In genomic region chr2:92370375-92370774, GRCm38 (mm10) we compare ENCODE assay signal across 7 mouse cellular contexts. TPM values are rescaled to one million over a fixed set of nuclear protein-coding genes. Genes with fewer than 3 reads are reported as not detected.
A peak's percentile ranks its signal among the peaks of the same experiment; 100 is the strongest.
DNase-seq lines count a peak whose midpoint lies in the region; ATAC-seq lines count a peak whose summit lies in the region.

No protein-coding gene starts in this region.

- no peak for DNase-seq in lung, postnatal 36 days
- no peak for DNase-seq in intestine, embryonic 14.5 days (ENCODE audit: low spot score)
- DNase-seq in ovary, adult 18-20 months (ENCODE audit: low spot score), result no peak
- DNase-seq in urinary bladder, adult 2 months (ENCODE audit: low spot score), result no peak

- H3K4me3 ChIP-seq in lung, embryonic 15.5 days, result peak overlapping the region; percentile 44
- peak overlapping the region; percentile 54 for H3K4me3 ChIP-seq in embryonic facial prominence, embryonic 13.5 days
- peak overlapping the region; percentile 38 for H3K4me3 ChIP-seq in intestine, embryonic 14.5 days (ENCODE audit: low read depth, low read length)
- H3K4me3 ChIP-seq in neural tube, embryonic 14.5 days (ENCODE audit: low read depth, low read length), result peak overlapping the region; percentile 25

- peaks cover 44% of the 10 kb centered on the region for H3K4me1 ChIP-seq in lung, embryonic 15.5 days
- peaks cover 44% of the 10 kb centered on the region for H3K4me1 ChIP-seq in embryonic facial prominence, embryonic 13.5 days
- peaks cover 18% of the 10 kb centered on the region; the same call in 1 of the 2 replicates for H3K4me1 ChIP-seq in intestine, embryonic 14.5 days (replicated peaks; ENCODE audit: control insufficient read depth, insufficient read depth, low read length)
- 0 out of 2 replicates have a peak, but pooled peaks cover 6% of the 10 kb centered on the region for H3K4me1 ChIP-seq in neural tube, embryonic 14.5 days (ENCODE audit: control insufficient read depth, insufficient read depth, low read length)

- peaks cover 35% of the 10 kb centered on the region for H3K27me3 ChIP-seq in lung, embryonic 15.5 days
- peaks cover 43% of the 10 kb centered on the region for H3K27me3 ChIP-seq in embryonic facial prominence, embryonic 13.5 days
- peaks cover 19% of the 10 kb centered on the region for H3K27me3 ChIP-seq in intestine, embryonic 14.5 days (replicated peaks; ENCODE audit: control insufficient read depth, insufficient read depth, low read length)
- H3K27me3 ChIP-seq in neural tube, embryonic 14.5 days (ENCODE audit: control insufficient read depth, insufficient read depth, low read length), result peaks cover 11% of the 10 kb centered on the region; the same call in 1 of the 2 replicates

- H3K4me2 ChIP-seq in lung, embryonic 15.5 days, result peak overlapping the region; percentile 60
- peak overlapping the region; percentile 91 for H3K4me2 ChIP-seq in embryonic facial prominence, embryonic 13.5 days
- H3K4me2 ChIP-seq in intestine, embryonic 14.5 days (ENCODE audit: low read length), result peak overlapping the region; percentile 70
- peak overlapping the region; percentile 40 for H3K4me2 ChIP-seq in neural tube, embryonic 14.5 days (ENCODE audit: low read depth, low read length)

- WGBS in lung, embryonic 15.5 days, result 6% methylated on average over 18 of the region's 19 CpGs
- 11% methylated on average over 19 of the region's 19 CpGs for WGBS in embryonic facial prominence, embryonic 13.5 days
- WGBS in intestine, embryonic 14.5 days, result 15% methylated on average over 19 of the region's 19 CpGs
- 18% methylated on average over 19 of the region's 19 CpGs for WGBS in neural tube, embryonic 14.5 days

- H3K27ac ChIP-seq in lung, embryonic 15.5 days, result peak overlapping the region; percentile 95
- H3K27ac ChIP-seq in embryonic facial prominence, embryonic 13.5 days, result no peak overlapping the region
- no peak overlapping the region for H3K27ac ChIP-seq in intestine, embryonic 14.5 days (ENCODE audit: low read depth)
- H3K27ac ChIP-seq in neural tube, embryonic 14.5 days (ENCODE audit: low read depth, low read length), result no peak overlapping the region

- no peaks in the 10 kb centered on the region for H3K36me3 ChIP-seq in lung, embryonic 15.5 days
- peaks cover 13% of the 10 kb centered on the region for H3K36me3 ChIP-seq in embryonic facial prominence, embryonic 13.5 days
- no peaks in the 10 kb centered on the region for H3K36me3 ChIP-seq in intestine, embryonic 14.5 days (ENCODE audit: control insufficient read depth, insufficient read depth, low read length)
- peaks cover 4% of the 10 kb centered on the region; the same call in 1 of the 2 replicates for H3K36me3 ChIP-seq in neural tube, embryonic 14.5 days (ENCODE audit: control insufficient read depth, insufficient read depth, low read length)

- H3K9ac ChIP-seq in lung, embryonic 15.5 days, result peak overlapping the region; percentile 36
- peak overlapping the region; percentile 73 for H3K9ac ChIP-seq in embryonic facial prominence, embryonic 13.5 days
- H3K9ac ChIP-seq in intestine, embryonic 14.5 days (ENCODE audit: low read length), result peak overlapping the region; percentile 45
- peak overlapping the region; percentile 42; the same call in 1 of the 2 replicates for H3K9ac ChIP-seq in neural tube, embryonic 14.5 days (replicated peaks; ENCODE audit: low read depth, low read length)

- H3K9me3 ChIP-seq in lung, embryonic 15.5 days, result no peaks in the 10 kb centered on the region
- H3K9me3 ChIP-seq in embryonic facial prominence, embryonic 13.5 days, result no peaks in the 10 kb centered on the region
- no peaks in the 10 kb centered on the region for H3K9me3 ChIP-seq in intestine, embryonic 14.5 days (ENCODE audit: control insufficient read depth, low read length)
- H3K9me3 ChIP-seq in neural tube, embryonic 14.5 days (ENCODE audit: control insufficient read depth, low read length), result no peaks in the 10 kb centered on the region

- no peak for ATAC-seq in lung, embryonic 15.5 days (ENCODE audit: borderline replicate concordance, extremely low read depth, low FRiP score, low TSS enrichment)
- ATAC-seq in embryonic facial prominence, embryonic 13.5 days (ENCODE audit: insufficient number of reproducible peaks, insufficient read depth, low FRiP score, low TSS enrichment, low read depth), result no peak
- ATAC-seq in intestine, embryonic 14.5 days (replicated peaks; ENCODE audit: low FRiP score, low TSS enrichment, low read depth), result no peak
- ATAC-seq in neural tube, embryonic 14.5 days (ENCODE audit: low read depth), result no peak

RNA-seq across cellular contexts. Expression of gene Pex16, which starts 4.1 kb away (rescaled TPM):
- 23.8 and 24.0 TPM in 2 replicates for polyA plus RNA-seq in lung, embryonic 15.5 days (2015; fragmentation: Nextera tagmentation; extraction: Ambion mirVana)
- 20.4 and 20.9 TPM in 2 replicates for polyA plus RNA-seq in embryonic facial prominence, embryonic 13.5 days (2015; fragmentation: Nextera tagmentation; extraction: Ambion mirVana)
- 25.2 and 27.9 TPM in 2 replicates for polyA plus RNA-seq in intestine, embryonic 14.5 days (2014; fragmentation: Nextera tagmentation; extraction: Ambion mirVana)
- 32.4 and 37.0 TPM in 2 replicates for polyA plus RNA-seq in neural tube, embryonic 14.5 days (2014; fragmentation: Nextera tagmentation; extraction: Ambion mirVana)
- polyA plus RNA-seq in urinary bladder, adult 2 months (2012; rRNA removed), result 36.3 and 41.1 TPM in 2 replicates

RNA-seq across cellular contexts. Expression of gene Large2, which starts 4.3 kb away (rescaled TPM):
- polyA plus RNA-seq in lung, embryonic 15.5 days (2015; fragmentation: Nextera tagmentation; extraction: Ambion mirVana), result 17.0 and 18.7 TPM in 2 replicates
- polyA plus RNA-seq in embryonic facial prominence, embryonic 13.5 days (2015; fragmentation: Nextera tagmentation; extraction: Ambion mirVana), result 15.2 and 16.9 TPM in 2 replicates
- polyA plus RNA-seq in intestine, embryonic 14.5 days (2014; fragmentation: Nextera tagmentation; extraction: Ambion mirVana), result 11.6 and 12.6 TPM in 2 replicates
- polyA plus RNA-seq in neural tube, embryonic 14.5 days (2014; fragmentation: Nextera tagmentation; extraction: Ambion mirVana), result 0.97 and 2.2 TPM in 2 replicates
- polyA plus RNA-seq in urinary bladder, adult 2 months (2012; rRNA removed), result 10.6 and 13.2 TPM in 2 replicates

RNA-seq across cellular contexts. Expression of gene 1700029I15Rik, which starts 12.0 kb away (rescaled TPM):
- polyA plus RNA-seq in lung, embryonic 15.5 days (2015; fragmentation: Nextera tagmentation; extraction: Ambion mirVana), result 2.5 and 3.0 TPM in 2 replicates
- polyA plus RNA-seq in embryonic facial prominence, embryonic 13.5 days (2015; fragmentation: Nextera tagmentation; extraction: Ambion mirVana), result 2.5 and 4.0 TPM in 2 replicates
- polyA plus RNA-seq in intestine, embryonic 14.5 days (2014; fragmentation: Nextera tagmentation; extraction: Ambion mirVana), result 1.7 TPM in 2 replicates
- polyA plus RNA-seq in neural tube, embryonic 14.5 days (2014; fragmentation: Nextera tagmentation; extraction: Ambion mirVana), result 3.9 and 4.2 TPM in 2 replicates
- 2.3 and 3.4 TPM in 2 replicates for polyA plus RNA-seq in urinary bladder, adult 2 months (2012; rRNA removed)

RNA-seq across cellular contexts. Expression of gene Mapk8ip1, which starts 30.7 kb away (rescaled TPM):
- 15.1 and 15.2 TPM in 2 replicates for polyA plus RNA-seq in lung, embryonic 15.5 days (2015; fragmentation: Nextera tagmentation; extraction: Ambion mirVana)
- polyA plus RNA-seq in embryonic facial prominence, embryonic 13.5 days (2015; fragmentation: Nextera tagmentation; extraction: Ambion mirVana), result 22.0 and 23.9 TPM in 2 replicates
- 11.8 and 13.2 TPM in 2 replicates for polyA plus RNA-seq in intestine, embryonic 14.5 days (2014; fragmentation: Nextera tagmentation; extraction: Ambion mirVana)
- polyA plus RNA-seq in neural tube, embryonic 14.5 days (2014; fragmentation: Nextera tagmentation; extraction: Ambion mirVana), result 51.8 and 64.3 TPM in 2 replicates
- polyA plus RNA-seq in urinary bladder, adult 2 months (2012; rRNA removed), result 15.8 and 22.8 TPM in 2 replicates

Comparison
In these comparisons a context has a peak if more than half of its experiments do, and no peak if none do; other contexts are left out.
1. H3K4me2 ChIP-seq: peak in every context shown above with its lines; median percentile 91 in embryonic facial prominence, embryonic 13.5 days; 70 in intestine, embryonic 14.5 days; 60 in lung, embryonic 15.5 days; 40 in neural tube, embryonic 14.5 days.